Mouse (Mus musculus) forebrain, embryonic 13.5 days (tissue): ENCODE measurements around the gene Spast. TPM values are rescaled to one million over a fixed set of nuclear protein-coding genes. Genes with fewer than 3 reads are reported as not detected.

Source experiments
- ATAC-seq: fragments of 200-750 bp; cut with Nextera tagmentation; 2 replicates; pipeline ENCODE4 v1.8.0; 2017
- H3K27ac ChIP-seq: fragments of 300-500 bp; sonication (generic); 2 replicates; pipeline ENCODE4 v1.5.1; 2015; ENCODE audit warnings: inconsistent platforms, mild to moderate bottlenecking, moderate library complexity
- H3K27me3 ChIP-seq: fragments of 300-500 bp; sonication (generic); 2 replicates; pipeline ENCODE4 v1.6.1; 2015; ENCODE audit warnings: mild to moderate bottlenecking, inconsistent platforms
- H3K36me3 ChIP-seq: fragments of 300-500 bp; sonication (generic); 2 replicates; pipeline ENCODE4 v1.6.1; 2015; ENCODE audit warnings: mild to moderate bottlenecking, inconsistent platforms; ENCODE audit not compliant: poor library complexity, severe bottlenecking
- H3K4me1 ChIP-seq: fragments of 300-500 bp; sonication (generic); 2 replicates; pipeline ENCODE4 v1.6.1; 2015; ENCODE audit warnings: inconsistent platforms
- H3K4me2 ChIP-seq: fragments of 300-500 bp; sonication (generic); 2 replicates; pipeline ENCODE4 v1.6.1; 2015; ENCODE audit warnings: inconsistent platforms, mild to moderate bottlenecking, moderate library complexity
- H3K4me3 ChIP-seq: fragments of 300-500 bp; sonication (generic); 2 replicates; pipeline ENCODE4 v1.5.1; 2015; ENCODE audit warnings: mild to moderate bottlenecking, inconsistent platforms
- H3K9ac ChIP-seq: fragments of 300-500 bp; sonication (generic); 2 replicates; pipeline ENCODE4 v1.6.1; 2015; ENCODE audit warnings: mild to moderate bottlenecking, inconsistent platforms
- H3K9me3 ChIP-seq: fragments of 300-500 bp; sonication (generic); replicated peaks from 2 replicates; pipeline ENCODE4 v1.6.1; 2016; ENCODE audit warnings: inconsistent platforms
- WGBS: fragments of 180-500 bp; shearing (Covaris S2); methylation state at CpG from one replicate; pipeline ENCODE4 v1.1.7; 2015; 5-methylcytosine and 5-hydroxymethylcytosine counted together
- polyA plus RNA-seq: library from polyadenylated mRNA; unstranded; fragments of >200 nt; fragmentation: Nextera tagmentation; extraction: Ambion mirVana; gene quantifications from 2 replicates; pipeline ENCODE4 v1.2.1, GENCODE M21; 2015

The Spast gene
- polyA plus RNA-seq, 1 experiment from 2014 or later, result 25.7 TPM

GRCm38 (mm10) chr17:74338225-74338931 is 409 bp upstream of the Spast start:
- peak; percentile 92 for ATAC-seq
- Histone ChIP-seq H3K9ac (peak overlapping the region; percentile 99), H3K36me3 (no peaks in the 10 kb centered on the region), H3K4me2 (peak overlapping the region; percentile 76), H3K9me3 (no peaks in the 10 kb centered on the region), H3K27ac (peak overlapping the region; percentile 98), H3K4me1 (peaks cover 43% of the 10 kb centered on the region), H3K4me3 (peak overlapping the region; percentile 98), H3K27me3 (no peaks in the 10 kb centered on the region)
- under 1% methylated on average over 32 of the region's 50 CpGs for WGBS

GRCm38 (mm10) chr17:74341151-74341550 is 2.4 kb downstream of the Spast start:
- peak overlapping the region; percentile 9; the same call in 1 of the 2 replicates for H3K9ac ChIP-seq
- 62% methylated on average over 5 of the region's 5 CpGs for WGBS
- ATAC-seq, result no peak
- peaks cover 9% of the 10 kb centered on the region for H3K36me3 ChIP-seq
- no peaks in the 10 kb centered on the region for H3K27me3 ChIP-seq
- no peak overlapping the region for H3K27ac ChIP-seq
- peak overlapping the region; percentile 98 for H3K4me3 ChIP-seq
- peaks cover 43% of the 10 kb centered on the region for H3K4me1 ChIP-seq
- peak overlapping the region; percentile 76 for H3K4me2 ChIP-seq
- no peaks in the 10 kb centered on the region for H3K9me3 ChIP-seq

- no peaks in the 10 kb centered on the region for H3K9me3 ChIP-seq
- H3K4me1 ChIP-seq, result no peaks in the 10 kb centered on the region
- H3K4me2 ChIP-seq, result no peak overlapping the region
- ATAC-seq, result no peak
- H3K27ac ChIP-seq, result no peak overlapping the region
- H3K9ac ChIP-seq, result no peak overlapping the region
- no peaks in the 10 kb centered on the region for H3K27me3 ChIP-seq
- 93% methylated on average over 1 of the region's 1 CpGs for WGBS
- H3K4me3 ChIP-seq, result no peak overlapping the region
- peaks cover 65% of the 10 kb centered on the region for H3K36me3 ChIP-seq
These were observed 24.8 kb downstream of the Spast start for GRCm38 (mm10) chr17:74363592-74363991.

- WGBS, result 95% methylated on average over 1 of the region's 1 CpGs
- no peak overlapping the region for H3K4me3 ChIP-seq
- H3K4me1 ChIP-seq, result no peaks in the 10 kb centered on the region
- H3K9me3 ChIP-seq, result no peaks in the 10 kb centered on the region
- ATAC-seq, result no peak
- H3K27me3 ChIP-seq, result no peaks in the 10 kb centered on the region
- H3K27ac ChIP-seq, result no peak overlapping the region
- H3K9ac ChIP-seq, result no peak overlapping the region
- H3K4me2 ChIP-seq, result no peak overlapping the region
- peaks cover 83% of the 10 kb centered on the region for H3K36me3 ChIP-seq
These were observed 38.1 kb downstream of the Spast start for GRCm38 (mm10) chr17:74376916-74377315.

GRCm38 (mm10) chr17:74386657-74387056 is 47.9 kb downstream of the Spast start:
- H3K9me3 ChIP-seq, result no peaks in the 10 kb centered on the region
- no peak for ATAC-seq
- no peaks in the 10 kb centered on the region for H3K4me1 ChIP-seq
- no peak overlapping the region for H3K27ac ChIP-seq
- H3K4me2 ChIP-seq, result no peak overlapping the region
- H3K27me3 ChIP-seq, result no peaks in the 10 kb centered on the region
- H3K9ac ChIP-seq, result no peak overlapping the region
- H3K4me3 ChIP-seq, result no peak overlapping the region
- peaks cover 69% of the 10 kb centered on the region for H3K36me3 ChIP-seq

DNA sequence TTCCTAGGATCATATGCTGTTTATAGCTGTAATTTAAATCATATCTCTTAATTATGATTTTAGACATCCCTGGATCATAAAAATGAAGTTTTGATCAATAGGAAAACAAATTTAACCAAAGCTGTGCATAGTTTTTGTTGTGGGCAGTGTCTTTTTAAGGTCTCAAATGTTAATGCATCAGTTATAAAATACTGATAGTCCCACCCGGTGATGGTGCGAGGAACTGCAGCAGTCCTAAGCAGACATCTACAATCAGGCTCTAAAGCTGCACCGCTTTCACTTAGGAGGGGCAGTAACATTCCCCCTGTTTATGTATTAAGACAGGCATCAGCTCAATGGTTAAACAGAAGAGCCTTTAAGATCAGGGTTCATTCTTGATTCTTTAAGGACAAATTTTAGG is 51.1 kb downstream of the Spast start:
- H3K36me3 ChIP-seq, result peaks cover 37% of the 10 kb centered on the region
- WGBS, result 78% methylated on average over 3 of the region's 3 CpGs
- H3K9me3 ChIP-seq, result no peaks in the 10 kb centered on the region
- no peak for ATAC-seq
- H3K27ac ChIP-seq, result no peak overlapping the region
- H3K27me3 ChIP-seq, result no peaks in the 10 kb centered on the region
- H3K4me1 ChIP-seq, result no peaks in the 10 kb centered on the region
- H3K4me2 ChIP-seq, result no peak overlapping the region
- H3K4me3 ChIP-seq, result no peak overlapping the region
- no peak overlapping the region for H3K9ac ChIP-seq

- H3K4me2 ChIP-seq, result 0 out of 2 replicates have a peak overlapping the region, but pooled peaks have one; percentile 72
- ATAC-seq, result no peak
- WGBS, result 75% methylated on average over 2 of the region's 2 CpGs
These were observed 55.6 kb downstream of the Spast start for GRCm38 (mm10) chr17:74394381-74394780.

DNA sequence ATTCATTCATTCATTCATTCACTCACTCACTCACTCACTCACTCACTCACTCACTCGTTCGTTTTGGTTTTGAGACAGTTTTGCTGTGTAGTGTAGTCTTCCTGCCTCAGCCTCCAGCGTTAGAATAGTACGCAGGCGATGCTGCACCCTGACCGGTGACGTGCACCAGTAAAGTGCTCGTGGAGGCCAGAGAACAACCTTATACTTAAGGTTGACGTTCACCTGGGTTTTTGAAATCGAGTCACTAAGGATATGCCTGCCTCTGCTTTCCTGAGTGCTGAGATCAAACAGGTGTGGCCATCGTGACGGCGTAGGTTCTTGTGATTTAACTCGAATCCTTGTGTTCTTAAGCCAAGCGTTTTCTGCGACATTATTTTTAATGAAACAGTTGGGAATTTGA is 56.1 kb downstream of the Spast start:
- peak overlapping the region; percentile 72 for H3K4me2 ChIP-seq
- no peaks in the 10 kb centered on the region for H3K36me3 ChIP-seq
- H3K27ac ChIP-seq, result no peak overlapping the region
- peak; percentile 27 for ATAC-seq
- no peaks in the 10 kb centered on the region for H3K9me3 ChIP-seq
- H3K4me1 ChIP-seq, result peaks cover 14% of the 10 kb centered on the region
- H3K27me3 ChIP-seq, result no peaks in the 10 kb centered on the region
- H3K4me3 ChIP-seq, result peak overlapping the region; percentile 76
- WGBS, result 25% methylated on average over 16 of the region's 16 CpGs
- H3K9ac ChIP-seq, result peak overlapping the region; percentile 43; the same call in 1 of the 2 replicates

More at GRCm38 (mm10) chr17:74394381-74394780, 55.6 kb downstream of the Spast start:
- Histone ChIP-seq H3K9me3 (no peaks in the 10 kb centered on the region), H3K27ac (no peak overlapping the region), H3K4me1 (peaks cover 14% of the 10 kb centered on the region), H3K27me3 (no peaks in the 10 kb centered on the region), H3K4me3 (no peak overlapping the region), H3K36me3 (no peaks in the 10 kb centered on the region), H3K9ac (no peak overlapping the region)

DNA sequence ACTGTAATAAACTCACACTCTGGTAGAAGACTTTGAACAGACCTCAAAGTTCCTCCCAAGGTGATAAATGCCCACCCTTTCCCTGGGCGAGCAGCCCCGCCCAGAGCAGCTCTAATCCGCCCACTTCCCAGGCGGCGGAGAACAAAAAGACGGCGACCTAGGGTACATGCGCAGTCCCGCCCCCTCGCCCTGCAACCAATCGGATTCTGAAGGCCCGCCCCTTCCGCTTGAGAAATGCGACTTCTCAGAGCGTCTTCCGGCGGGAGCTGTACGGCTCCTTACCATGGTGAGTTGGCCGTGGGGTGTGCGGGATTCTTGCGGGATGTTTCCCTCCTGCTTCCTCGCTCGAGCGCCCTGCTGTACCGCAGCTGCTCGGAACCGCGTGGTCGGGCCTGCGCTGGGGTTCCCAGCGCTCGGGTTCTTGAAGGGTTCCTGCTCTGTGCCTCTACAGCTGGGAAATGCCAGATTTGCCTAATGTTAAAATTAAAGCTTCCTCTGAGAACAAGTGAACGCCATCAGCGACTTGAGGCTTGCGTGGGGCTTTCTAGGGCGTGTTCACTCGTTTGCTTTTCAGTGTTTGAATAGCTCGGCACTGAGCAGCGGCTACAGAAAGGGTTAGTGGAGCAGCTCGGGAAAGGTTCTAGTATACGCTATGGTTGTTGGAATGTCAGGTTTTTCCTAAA is 56.7 kb downstream of the Spast start, which contains the start of gene Slc30a6:
Slc30a6 (plus strand) TSS at position 226 of the 683 bp plus-strand sequence.
- peak within 1 kb of the TSS; percentile 72 for H3K4me2 ChIP-seq
- H3K27ac ChIP-seq, result peak within 1 kb of the TSS; percentile 88
- ATAC-seq, result peak; percentile 99
- peaks cover 14% of the 10 kb centered on the region for H3K4me1 ChIP-seq
- WGBS, result under 1% methylated on average over 41 of the region's 41 CpGs
- H3K36me3 ChIP-seq, result no peaks in the 10 kb centered on the region
- H3K9ac ChIP-seq, result peak within 1 kb of the TSS; percentile 92
- H3K27me3 ChIP-seq, result no peaks in the 10 kb centered on the region
- no peaks in the 10 kb centered on the region for H3K9me3 ChIP-seq
- peak within 1 kb of the TSS; percentile 76 for H3K4me3 ChIP-seq

- H3K9me3 ChIP-seq, result no peaks in the 10 kb centered on the region
- peaks cover under 1% of the 10 kb centered on the region; the same call in 1 of the 2 replicates for H3K36me3 ChIP-seq
- H3K4me2 ChIP-seq, result peak overlapping the region; percentile 72
- H3K27me3 ChIP-seq, result no peaks in the 10 kb centered on the region
- no peak for ATAC-seq
- peak overlapping the region; percentile 76; the same call in 1 of the 2 replicates for H3K4me3 ChIP-seq
- 89% methylated on average over 4 of the region's 4 CpGs for WGBS
- no peak overlapping the region; the same call in 1 of the 2 replicates for H3K9ac ChIP-seq
- H3K4me1 ChIP-seq, result peaks cover 14% of the 10 kb centered on the region
- no peak overlapping the region for H3K27ac ChIP-seq
These were observed 58.0 kb downstream of the Spast start for GRCm38 (mm10) chr17:74396766-74397165.

- H3K9me3 ChIP-seq, result no peaks in the 10 kb centered on the region
- peaks cover 4% of the 10 kb centered on the region for H3K36me3 ChIP-seq
- ATAC-seq, result no peak
- H3K9ac ChIP-seq, result no peak overlapping the region
- H3K4me3 ChIP-seq, result no peak overlapping the region
- H3K4me1 ChIP-seq, result peaks cover 14% of the 10 kb centered on the region
- peak overlapping the region; percentile 72; the same call in 1 of the 2 replicates for H3K4me2 ChIP-seq
- H3K27me3 ChIP-seq, result no peaks in the 10 kb centered on the region
- no peak overlapping the region for H3K27ac ChIP-seq
- 90% methylated on average over 2 of the region's 2 CpGs for WGBS
These were observed 58.4 kb downstream of the Spast start for GRCm38 (mm10) chr17:74397173-74397572.

DNA sequence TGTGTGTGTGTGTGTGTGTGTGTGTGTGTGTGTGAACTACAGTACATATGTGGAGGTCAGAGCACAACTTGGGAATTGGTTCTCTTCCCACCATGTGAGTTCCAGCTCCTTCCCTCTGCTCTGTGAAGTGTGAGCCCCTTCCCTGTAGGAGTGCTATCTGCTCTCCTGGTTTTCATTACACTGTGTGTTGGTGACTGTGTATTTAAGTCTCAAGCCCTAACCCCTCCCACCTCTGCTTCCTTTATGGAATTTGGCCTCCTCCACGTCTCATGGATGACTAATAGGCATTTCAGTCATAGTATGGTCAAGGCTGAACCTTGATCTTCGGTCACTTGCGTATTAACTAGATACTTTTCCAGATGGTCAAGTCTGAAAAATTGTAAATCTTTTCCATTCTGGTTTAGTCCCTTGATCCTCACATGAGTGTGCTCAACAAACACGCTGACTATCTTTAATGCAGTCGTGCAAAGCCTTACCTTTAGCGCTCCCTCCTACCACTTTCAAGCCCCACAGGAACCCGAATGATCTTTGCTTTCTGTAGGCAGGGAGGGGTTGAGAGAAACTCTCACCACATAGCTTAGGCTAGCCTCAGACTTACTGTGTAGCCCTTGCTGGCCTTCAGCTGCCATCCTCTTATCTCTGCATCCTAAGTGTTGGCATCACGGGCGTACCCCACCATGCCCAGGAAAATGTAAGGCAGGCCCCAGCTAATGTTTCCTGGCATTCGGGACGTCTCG is 63.9 kb downstream of the Spast start:
- no peak overlapping the region for H3K27ac ChIP-seq
- ATAC-seq, result no peak
- no peaks in the 10 kb centered on the region for H3K4me1 ChIP-seq
- peaks cover 52% of the 10 kb centered on the region for H3K36me3 ChIP-seq
- no peak overlapping the region for H3K4me2 ChIP-seq
- H3K9ac ChIP-seq, result no peak overlapping the region
- H3K4me3 ChIP-seq, result no peak overlapping the region
- H3K27me3 ChIP-seq, result no peaks in the 10 kb centered on the region
- H3K9me3 ChIP-seq, result no peaks in the 10 kb centered on the region
- WGBS, result 95% methylated on average over 12 of the region's 12 CpGs
